Mouse (Mus musculus) liver, embryonic 14.5 days (tissue): ENCODE data around the gene Arl2.

ENCODE experiments used
- CTCF ChIP-seq: IDR thresholded peaks from 2 replicates; pipeline ENCODE4 v1.5.1; 2016; ENCODE audit warnings: antibody characterized with exemption, low read depth, control low read depth
- EP300 ChIP-seq: IDR thresholded peaks from 2 replicates; pipeline ENCODE4 v1.6.1; 2016; ENCODE audit warnings: antibody characterized with exemption, low read depth

DNA sequence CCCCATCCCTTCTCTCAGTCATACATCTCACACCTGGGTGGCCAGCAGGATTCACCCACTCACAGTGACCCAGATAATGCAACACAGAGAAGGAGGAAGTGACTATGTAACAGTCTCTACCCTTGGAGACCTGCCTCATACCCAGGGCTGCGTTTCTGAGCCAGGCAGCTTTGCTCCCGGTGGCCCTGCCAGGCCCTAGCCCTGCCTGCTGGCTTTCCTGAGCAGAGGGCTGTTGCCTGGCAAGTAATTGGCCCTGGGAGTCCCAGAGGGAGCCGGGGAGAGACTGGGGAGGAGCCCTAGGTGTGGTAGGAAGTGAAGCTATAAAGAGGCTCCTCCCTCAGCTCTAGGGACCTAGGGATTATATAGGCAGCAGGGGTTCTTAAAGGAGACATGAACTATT, 41.2 kb upstream of the Arl2 start:
- no peak for TF ChIP-seq EP300
- TF ChIP-seq CTCF, result no peak
